ENCODE assay signal across 32 mouse cellular contexts in the genomic region with DNA sequence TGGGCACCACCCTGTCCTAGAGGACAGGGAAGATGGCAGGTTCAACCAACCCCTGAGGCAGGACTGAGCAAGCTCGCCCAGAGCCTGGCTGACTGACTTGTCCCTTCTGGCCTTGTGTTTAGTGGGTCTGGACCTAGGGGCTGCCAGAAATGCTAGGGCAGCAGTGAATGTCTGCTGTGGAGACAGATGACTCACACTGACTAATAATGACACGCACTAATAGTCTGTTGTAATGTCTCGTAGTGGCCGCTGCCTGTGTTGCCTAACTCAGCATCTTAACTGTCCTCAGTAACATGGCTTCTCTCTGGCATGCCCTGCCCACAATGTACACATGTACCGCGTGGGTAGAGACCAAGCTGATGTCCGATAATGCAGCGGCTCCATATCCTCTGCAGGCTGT. TPM values are rescaled to one million over a fixed set of nuclear protein-coding genes. Genes with fewer than 3 reads are reported as not detected.
DNase-seq lines count a peak whose midpoint lies in the region; ATAC-seq and TF ChIP-seq lines count a peak whose summit lies in the region.
"Had no signal": no experiment of that assay in that cellular context is flagged by ENCODE, and none has a peak within 500 bp of the region (broad histone marks: within the 10 kb centered on the region; RNA-seq: fewer than 3 reads in every experiment).

No protein-coding gene starts in this region.

- H3K4me1 ChIP-seq in embryonic fibroblast, embryonic 13.5 days (ENCODE audit: control insufficient read depth, insufficient read depth, low read length) = peaks cover 7% of the 10 kb centered on the region; the same call in 1 of the 2 replicates
- H3K4me1 ChIP-seq in midbrain, embryonic 14.5 days (ENCODE audit: control insufficient read depth, insufficient read depth, low read length) = no peaks in the 10 kb centered on the region

- no peaks in the 10 kb centered on the region for H3K27me3 ChIP-seq in midbrain, embryonic 14.5 days (ENCODE audit: control insufficient read depth, insufficient read depth, low read length)
- H3K27me3 ChIP-seq: embryonic facial prominence, embryonic 15.5 days; liver, embryonic 13.5 days; neural tube, embryonic 15.5 days had no signal

- ATAC-seq in midbrain, embryonic 14.5 days (ENCODE audit: low FRiP score, low TSS enrichment) = no peak
- ATAC-seq: forebrain, embryonic 16.5 days; hindbrain, embryonic 16.5 days; intestine, embryonic 16.5 days had no signal

- H3K9ac ChIP-seq in midbrain, embryonic 14.5 days (replicated peaks; ENCODE audit: low read length) = no peak overlapping the region
- H3K9ac ChIP-seq: embryonic facial prominence, embryonic 15.5 days; liver, embryonic 13.5 days; neural tube, embryonic 15.5 days had no signal

- H3K4me2 ChIP-seq in midbrain, embryonic 14.5 days (ENCODE audit: low read length) = no peak overlapping the region
- H3K4me2 ChIP-seq: embryonic facial prominence, embryonic 15.5 days; liver, embryonic 13.5 days; neural tube, embryonic 15.5 days had no signal

- no peak for TF ChIP-seq POLR2A in embryonic fibroblast, embryonic 13.5 days (IDR thresholded peaks at IDR 0.05; ENCODE audit: low read depth, low read length)

- 94% methylated on average over 8 of the region's 8 CpGs for WGBS in midbrain, embryonic 14.5 days

- peak overlapping the region; percentile 30; the same call in 1 of the 2 replicates for H3K27ac ChIP-seq in embryonic fibroblast, embryonic 13.5 days (ENCODE audit: insufficient read depth, low read length)
- H3K27ac ChIP-seq in midbrain, embryonic 14.5 days (replicated peaks; ENCODE audit: low read depth, low read length) = no peak overlapping the region
- H3K27ac ChIP-seq: embryonic facial prominence, embryonic 15.5 days; forebrain, embryonic 10.5 days; heart, adult 2 months; hindbrain, embryonic 10.5 days; left cerebral cortex, adult 2 months; liver, embryonic 13.5 days; neural tube, embryonic 15.5 days had no signal

- no peaks in the 10 kb centered on the region for H3K9me3 ChIP-seq in midbrain, embryonic 14.5 days (ENCODE audit: control insufficient read depth, low read length)
- H3K9me3 ChIP-seq: embryonic facial prominence, embryonic 15.5 days; forebrain, embryonic 10.5 days; hindbrain, embryonic 10.5 days; liver, embryonic 13.5 days; neural tube, embryonic 15.5 days had no signal

- H3K36me3 ChIP-seq in midbrain, embryonic 14.5 days (ENCODE audit: control insufficient read depth, insufficient read depth, low read length) = peaks cover 13% of the 10 kb centered on the region; the same call in 1 of the 2 replicates
- H3K36me3 ChIP-seq: embryonic facial prominence, embryonic 15.5 days; liver, embryonic 13.5 days had no signal

- no peak for TF ChIP-seq CTCF in embryonic fibroblast, embryonic 13.5 days (IDR thresholded peaks at IDR 0.05; ENCODE audit: borderline replicate concordance, insufficient read depth, low read length)

- no peak overlapping the region for H3K4me3 ChIP-seq in embryonic fibroblast, embryonic 13.5 days (ENCODE audit: insufficient read depth, low read length)
- no peak overlapping the region for H3K4me3 ChIP-seq in midbrain, embryonic 14.5 days (replicated peaks; ENCODE audit: low read depth, low read length)
- H3K4me3 ChIP-seq: embryonic facial prominence, embryonic 15.5 days; forebrain, embryonic 10.5 days; heart, adult 2 months; hindbrain, embryonic 10.5 days; left cerebral cortex, adult 2 months; liver, embryonic 13.5 days; neural tube, embryonic 15.5 days had no signal

- peak; percentile 69 for DNase-seq in adrenal gland, adult 2 months
- no peak for DNase-seq in adrenal gland, postnatal 4 days (ENCODE audit: low spot score in 2 of 2)
- DNase-seq in 3134 (ENCODE audit: extremely low read depth, insufficient read length, low spot score) (peak; percentile 65), MN1 (ENCODE audit: low spot score) (peak; percentile 65)
- DNase-seq in urinary bladder, postnatal 25 days (ENCODE audit: low spot score) = no peak
- no peak for DNase-seq in midbrain, embryonic 14.5 days
- DNase-seq in gastrocnemius, postnatal 25 days = no peak
- DNase-seq: B cell, adult 2 months; cerebellum, adult 8-10 months; cerebellum, postnatal 36 days; gastrocnemius, postnatal 10 days; heart, adult 2 months; kidney, postnatal 36 days; layer of hippocampus, adult 9-11 months; liver, embryonic 13.5 days; lung, adult 2 months; lung, postnatal 36 days; right cerebral cortex, adult 18-20 months; right cerebral cortex, postnatal 4 days; thymus, postnatal 14 days had no signal

RNA-seq across cellular contexts. Expression of a gene that starts 13.6 kb away (rescaled TPM):
- total RNA-seq in adrenal gland, adult 2 months (2021) = 1 to 10 TPM; 3.5 to 8.3 TPM
- 16.6 and 22.4 TPM in 2 replicates for polyA plus RNA-seq in adrenal gland, adult 2 months (2012; rRNA removed)
- 10 to 100 TPM; 13.9 to 15.5 TPM for total RNA-seq in adrenal gland, postnatal 4 days (2021)
- 58.7 and 79.1 TPM in 2 replicates for polyA plus RNA-seq in embryonic fibroblast, embryonic 13.5 days (2011; ENCODE audit: insufficient read length, low read depth, missing spikeins)
- polyA plus RNA-seq in midbrain, embryonic 14.5 days (2014; fragmentation: Nextera tagmentation; extraction: Ambion mirVana) = 14.0 and 15.2 TPM in 2 replicates
- total RNA-seq in gastrocnemius, postnatal 25 days (2021) = 10 to 100 TPM in 1 of 2 experiments, 1 to 10 TPM in 1; 9.9 to 11.0 TPM

RNA-seq across cellular contexts. Expression of a gene that starts 31.0 kb away (rescaled TPM):
- not detected for total RNA-seq in adrenal gland, adult 2 months (2021)
- 0.30 TPM in 1 of 2 replicates, not detected in the other for polyA plus RNA-seq in adrenal gland, adult 2 months (2012; rRNA removed)
- total RNA-seq in adrenal gland, postnatal 4 days (2021) = not detected
- not detected in 2 replicates for polyA plus RNA-seq in embryonic fibroblast, embryonic 13.5 days (2011; ENCODE audit: insufficient read length, low read depth, missing spikeins)
- 0.39 and 1.2 TPM in 2 replicates for polyA plus RNA-seq in midbrain, embryonic 14.5 days (2014; fragmentation: Nextera tagmentation; extraction: Ambion mirVana)
- total RNA-seq in gastrocnemius, postnatal 25 days (2021) = not detected
- total RNA-seq: gastrocnemius, postnatal 10 days; heart, adult 2 months; midbrain, postnatal 0 days had no signal
- polyA plus RNA-seq: embryonic facial prominence, embryonic 15.5 days; forebrain, embryonic 16.5 days; heart, adult 2 months; heart, embryonic 16.5 days; intestine, embryonic 16.5 days; kidney, embryonic 14.5 days; liver, embryonic 13.5 days; lung, adult 2 months had no signal

RNA-seq across cellular contexts. Expression of a gene that starts 36.6 kb away (rescaled TPM):
- 10 to 100 TPM; 34.6 to 49.1 TPM for total RNA-seq in adrenal gland, adult 2 months (2021)
- 39.5 and 48.3 TPM in 2 replicates for polyA plus RNA-seq in adrenal gland, adult 2 months (2012; rRNA removed)
- 10 to 100 TPM; 35.4 to 35.5 TPM for total RNA-seq in adrenal gland, postnatal 4 days (2021)
- polyA plus RNA-seq in embryonic fibroblast, embryonic 13.5 days (2011; ENCODE audit: insufficient read length, low read depth, missing spikeins) = 34.2 and 42.7 TPM in 2 replicates
- polyA plus RNA-seq in midbrain, embryonic 14.5 days (2014; fragmentation: Nextera tagmentation; extraction: Ambion mirVana) = 14.9 and 23.7 TPM in 2 replicates
- 10 to 100 TPM; 16.5 to 16.8 TPM for total RNA-seq in gastrocnemius, postnatal 25 days (2021)

RNA-seq across cellular contexts. Expression of a gene that starts 58.3 kb away (rescaled TPM):
- 1 to 10 TPM in 1 of 2 experiments, under 1 TPM in 1; 0.84 to 1.1 TPM for total RNA-seq in adrenal gland, adult 2 months (2021)
- 0.26 and 0.67 TPM in 2 replicates for polyA plus RNA-seq in adrenal gland, adult 2 months (2012; rRNA removed)
- total RNA-seq in adrenal gland, postnatal 4 days (2021) = 1 to 10 TPM; 1.2 to 1.3 TPM
- 0.81 and 1.5 TPM in 2 replicates for polyA plus RNA-seq in embryonic fibroblast, embryonic 13.5 days (2011; ENCODE audit: insufficient read length, low read depth, missing spikeins)
- polyA plus RNA-seq in midbrain, embryonic 14.5 days (2014; fragmentation: Nextera tagmentation; extraction: Ambion mirVana) = 4.2 and 6.9 TPM in 2 replicates
- not detected for total RNA-seq in gastrocnemius, postnatal 25 days (2021)

Comparison
In these comparisons a context has a peak if more than half of its experiments do, and no peak if none do; other contexts are left out.
1. DNase-seq: peak in adrenal gland, adult 2 months (single experiment), 3134 (single experiment) and MN1 (single experiment); none in adrenal gland, postnatal 4 days (0 of 2), urinary bladder, postnatal 25 days (single experiment), midbrain, embryonic 14.5 days (single experiment) and gastrocnemius, postnatal 25 days (single experiment).